Mouse (Mus musculus): ENCODE data around the gene Doc2g. TPM values are rescaled to one million over a fixed set of nuclear protein-coding genes. Genes with fewer than 3 reads are reported as not detected.
A peak's percentile ranks its signal among the peaks of the same experiment; 100 is the strongest.
"Not testable (repeated sequence)": the region's sequence is repeated elsewhere in the genome, so short reads cannot be mapped to it uniquely, and the experiment has no call there.

The Doc2g gene
- polyA plus RNA-seq, 1 experiment from 2014 or later = 1.9 TPM

DNA sequence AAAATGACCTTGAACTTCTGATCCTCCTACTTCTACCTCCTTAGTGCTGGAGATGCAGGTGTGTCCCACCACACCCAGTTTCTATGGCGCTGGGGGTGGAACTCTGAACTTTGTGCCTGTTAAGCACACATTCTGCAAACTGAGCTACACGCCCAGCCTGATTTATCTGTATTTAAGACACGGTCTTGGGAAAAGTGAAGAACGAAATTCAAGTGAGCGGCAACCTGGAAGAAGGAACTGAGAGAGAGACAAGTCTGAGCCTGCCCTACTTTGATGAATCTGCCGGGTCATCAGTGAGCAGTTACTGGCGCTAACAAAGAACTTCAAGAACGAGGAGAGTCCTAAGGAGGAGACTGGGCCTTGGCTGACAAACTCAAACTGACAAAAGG is 43.7 kb downstream of the Doc2g start:
- Histone ChIP-seq H3K9me3 (ENCODE audit: control insufficient read depth, low read length) (no peaks in the 10 kb centered on the region), H3K9ac (ENCODE audit: low read depth, low read length) (no peak overlapping the region), H3K4me2 (replicated peaks; ENCODE audit: low read depth, low read length) (no peak overlapping the region), H3K4me1 (replicated peaks; ENCODE audit: control insufficient read depth, insufficient read depth, low read length) (no peaks in the 10 kb centered on the region), H3K4me3 (ENCODE audit: low read depth, low read length) (no peak overlapping the region), H3K27ac (ENCODE audit: low read depth, low read length) (no peak overlapping the region), H3K27me3 (ENCODE audit: control insufficient read depth, insufficient read depth, low read length) (no peaks in the 10 kb centered on the region), H3K36me3 (ENCODE audit: control insufficient read depth, insufficient read depth, low read length) (no peaks in the 10 kb centered on the region)
- ATAC-seq (ENCODE audit: low FRiP score) = no peak
- WGBS = 82% methylated on average over 8 of the region's 8 CpGs
- no peak for DNase-seq (ENCODE audit: low spot score)

DNA sequence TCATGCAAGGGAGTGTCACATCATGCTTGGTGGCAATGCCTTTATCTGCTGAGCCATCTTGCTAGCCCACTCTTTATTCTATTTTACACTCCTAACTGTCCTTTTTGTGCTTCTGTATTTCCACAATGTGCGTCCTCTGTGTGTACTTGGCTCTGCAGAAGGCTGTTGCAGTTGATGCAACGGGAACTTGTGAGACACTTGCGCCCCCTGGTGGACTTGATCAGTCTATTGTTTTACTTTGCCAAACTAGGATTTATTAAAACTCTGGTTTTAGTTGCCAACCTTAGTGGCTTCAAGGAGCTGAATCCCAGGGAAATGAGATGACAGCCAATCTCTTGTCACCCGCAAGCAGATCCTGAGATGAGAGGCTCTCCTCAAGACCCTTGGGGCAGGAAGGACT is 44.7 kb downstream of the Doc2g start:
- H3K4me3 ChIP-seq (ENCODE audit: low read depth, low read length) = no peak overlapping the region
- DNase-seq (ENCODE audit: low spot score) (peak; percentile 90), ATAC-seq (ENCODE audit: low FRiP score) (no peak)
- H3K27ac ChIP-seq (ENCODE audit: low read depth, low read length) = no peak overlapping the region
- H3K36me3 ChIP-seq (ENCODE audit: control insufficient read depth, insufficient read depth, low read length) = no peaks in the 10 kb centered on the region
- H3K4me2 ChIP-seq (replicated peaks; ENCODE audit: low read depth, low read length) = no peak overlapping the region
- 20% methylated on average over 4 of the region's 4 CpGs for WGBS
- no peaks in the 10 kb centered on the region for H3K9me3 ChIP-seq (ENCODE audit: control insufficient read depth, low read length)
- H3K4me1 ChIP-seq (replicated peaks; ENCODE audit: control insufficient read depth, insufficient read depth, low read length) = no peaks in the 10 kb centered on the region
- H3K27me3 ChIP-seq (ENCODE audit: control insufficient read depth, insufficient read depth, low read length) = no peaks in the 10 kb centered on the region
- no peak overlapping the region for H3K9ac ChIP-seq (ENCODE audit: low read depth, low read length)

- 81% methylated on average over 5 of the region's 5 CpGs for WGBS
- DNase-seq (ENCODE audit: low spot score); H3K9me3 ChIP-seq (ENCODE audit: control insufficient read depth, low read length); ATAC-seq (ENCODE audit: low FRiP score); H3K4me1 ChIP-seq (replicated peaks; ENCODE audit: control insufficient read depth, insufficient read depth, low read length); H3K4me3 ChIP-seq (ENCODE audit: low read depth, low read length); H3K9ac ChIP-seq (ENCODE audit: low read depth, low read length); H3K4me2 ChIP-seq (replicated peaks; ENCODE audit: low read depth, low read length); H3K27me3 ChIP-seq (ENCODE audit: control insufficient read depth, insufficient read depth, low read length); H3K36me3 ChIP-seq (ENCODE audit: control insufficient read depth, insufficient read depth, low read length); H3K27ac ChIP-seq (ENCODE audit: low read depth, low read length): not testable (repeated sequence)
These were observed 46.0 kb downstream of the Doc2g start for GRCm38 (mm10) chr19:4049069-4049468.

DNA sequence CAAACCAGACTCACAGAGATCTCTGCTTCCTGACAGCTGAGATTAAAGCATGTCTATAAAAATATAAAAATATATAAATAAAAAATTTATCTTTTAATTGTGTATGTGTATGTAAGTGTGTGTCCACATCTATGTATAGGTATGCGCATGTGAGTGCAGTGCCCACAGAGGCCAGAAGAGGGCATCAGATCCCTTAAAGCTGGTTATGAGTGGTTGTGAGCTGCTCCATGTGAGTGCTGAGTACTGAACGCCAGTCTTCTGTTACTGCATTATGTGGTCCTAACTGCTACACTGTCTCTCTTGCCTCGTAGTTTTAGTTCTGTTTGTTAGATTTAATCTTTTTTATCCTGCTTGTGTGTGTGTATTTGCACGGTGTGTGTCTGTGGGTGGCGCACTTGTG is 47.9 kb downstream of the Doc2g start:
- no peak for DNase-seq (ENCODE audit: low spot score)
- Histone ChIP-seq H3K4me3 (ENCODE audit: low read depth, low read length) (no peak overlapping the region), H3K4me2 (replicated peaks; ENCODE audit: low read depth, low read length) (no peak overlapping the region), H3K27me3 (ENCODE audit: control insufficient read depth, insufficient read depth, low read length) (no peaks in the 10 kb centered on the region), H3K27ac (ENCODE audit: low read depth, low read length) (no peak overlapping the region), H3K4me1 (replicated peaks; ENCODE audit: control insufficient read depth, insufficient read depth, low read length) (no peaks in the 10 kb centered on the region), H3K9me3 (ENCODE audit: control insufficient read depth, low read length) (no peaks in the 10 kb centered on the region), H3K9ac (ENCODE audit: low read depth, low read length) (no peak overlapping the region), H3K36me3 (ENCODE audit: control insufficient read depth, insufficient read depth, low read length) (no peaks in the 10 kb centered on the region)
- WGBS = 95% methylated on average over 5 of the region's 5 CpGs
- no peak for ATAC-seq (ENCODE audit: low FRiP score)

DNA sequence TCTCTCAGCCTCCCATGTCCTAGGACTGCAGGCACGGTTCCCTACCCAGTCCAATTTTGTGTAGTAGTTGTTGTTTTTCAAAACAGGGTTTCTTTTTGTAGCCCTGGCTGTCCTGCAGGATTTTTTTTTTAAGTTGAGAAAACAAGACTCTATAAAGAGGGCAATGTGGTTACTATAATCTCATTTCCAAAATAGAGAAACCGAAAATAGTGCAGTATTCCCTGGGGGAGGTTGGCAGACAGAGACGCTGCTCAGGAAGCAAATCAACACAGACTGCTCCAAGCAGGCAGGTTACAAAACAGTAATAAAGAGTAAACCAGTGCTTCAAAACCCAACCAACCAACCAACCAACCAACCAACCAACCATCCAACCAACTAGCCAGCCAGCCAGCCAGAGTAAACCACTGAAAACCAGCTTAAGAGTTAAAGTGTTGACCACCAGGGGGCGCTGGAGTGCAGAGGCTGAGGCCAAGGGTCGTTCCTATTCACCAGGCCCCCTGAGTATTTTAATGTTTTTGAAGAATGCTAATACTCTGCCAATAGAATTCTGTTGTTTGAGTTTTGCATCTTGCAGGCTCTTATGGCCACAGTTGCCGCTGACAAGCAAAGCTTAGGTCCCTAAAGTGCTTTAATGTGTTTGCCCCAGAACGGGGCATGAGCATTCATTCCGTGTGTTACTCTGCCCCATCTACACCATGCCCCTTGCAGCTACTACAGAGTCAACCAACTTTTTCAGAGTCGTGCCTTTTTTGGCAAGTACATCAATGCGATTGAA is 48.8 kb downstream of the Doc2g start:
- Histone ChIP-seq H3K27ac (ENCODE audit: low read depth, low read length) (no peak overlapping the region), H3K4me2 (replicated peaks; ENCODE audit: low read depth, low read length) (no peak overlapping the region), H3K9me3 (ENCODE audit: control insufficient read depth, low read length) (no peaks in the 10 kb centered on the region), H3K4me1 (replicated peaks; ENCODE audit: control insufficient read depth, insufficient read depth, low read length) (no peaks in the 10 kb centered on the region), H3K9ac (ENCODE audit: low read depth, low read length) (no peak overlapping the region), H3K36me3 (ENCODE audit: control insufficient read depth, insufficient read depth, low read length) (no peaks in the 10 kb centered on the region), H3K27me3 (ENCODE audit: control insufficient read depth, insufficient read depth, low read length) (no peaks in the 10 kb centered on the region), H3K4me3 (ENCODE audit: low read depth, low read length) (no peak overlapping the region)
- no peak for ATAC-seq (ENCODE audit: low FRiP score)
- DNase-seq (ENCODE audit: low spot score) = peak; percentile 81
- WGBS = 54% methylated on average over 10 of the region's 10 CpGs

GRCm38 (mm10) chr19:4052516-4053030 is 49.5 kb downstream of the Doc2g start:
- no peak for DNase-seq (ENCODE audit: low spot score)
- Histone ChIP-seq H3K9me3 (ENCODE audit: control insufficient read depth, low read length) (no peaks in the 10 kb centered on the region), H3K4me3 (ENCODE audit: low read depth, low read length) (no peak overlapping the region), H3K36me3 (ENCODE audit: control insufficient read depth, insufficient read depth, low read length) (no peaks in the 10 kb centered on the region), H3K4me1 (replicated peaks; ENCODE audit: control insufficient read depth, insufficient read depth, low read length) (no peaks in the 10 kb centered on the region), H3K27me3 (ENCODE audit: control insufficient read depth, insufficient read depth, low read length) (no peaks in the 10 kb centered on the region), H3K4me2 (replicated peaks; ENCODE audit: low read depth, low read length) (no peak overlapping the region), H3K27ac (ENCODE audit: low read depth, low read length) (no peak overlapping the region), H3K9ac (ENCODE audit: low read depth, low read length) (no peak overlapping the region)
- 75% methylated on average over 5 of the region's 5 CpGs for WGBS
- no peak for ATAC-seq (ENCODE audit: low FRiP score)

- Histone ChIP-seq H3K9ac (ENCODE audit: low read depth, low read length) (no peak overlapping the region), H3K4me2 (replicated peaks; ENCODE audit: low read depth, low read length) (no peak overlapping the region), H3K9me3 (ENCODE audit: control insufficient read depth, low read length) (no peaks in the 10 kb centered on the region), H3K4me1 (replicated peaks; ENCODE audit: control insufficient read depth, insufficient read depth, low read length) (no peaks in the 10 kb centered on the region), H3K27me3 (ENCODE audit: control insufficient read depth, insufficient read depth, low read length) (no peaks in the 10 kb centered on the region), H3K27ac (ENCODE audit: low read depth, low read length) (no peak overlapping the region), H3K36me3 (ENCODE audit: control insufficient read depth, insufficient read depth, low read length) (no peaks in the 10 kb centered on the region), H3K4me3 (ENCODE audit: low read depth, low read length) (no peak overlapping the region)
- no peak for ATAC-seq (ENCODE audit: low FRiP score)
- no peak for DNase-seq (ENCODE audit: low spot score)
- WGBS = 90% methylated on average over 5 of the region's 5 CpGs
These were observed 51.5 kb downstream of the Doc2g start for GRCm38 (mm10) chr19:4054613-4055012.

DNA sequence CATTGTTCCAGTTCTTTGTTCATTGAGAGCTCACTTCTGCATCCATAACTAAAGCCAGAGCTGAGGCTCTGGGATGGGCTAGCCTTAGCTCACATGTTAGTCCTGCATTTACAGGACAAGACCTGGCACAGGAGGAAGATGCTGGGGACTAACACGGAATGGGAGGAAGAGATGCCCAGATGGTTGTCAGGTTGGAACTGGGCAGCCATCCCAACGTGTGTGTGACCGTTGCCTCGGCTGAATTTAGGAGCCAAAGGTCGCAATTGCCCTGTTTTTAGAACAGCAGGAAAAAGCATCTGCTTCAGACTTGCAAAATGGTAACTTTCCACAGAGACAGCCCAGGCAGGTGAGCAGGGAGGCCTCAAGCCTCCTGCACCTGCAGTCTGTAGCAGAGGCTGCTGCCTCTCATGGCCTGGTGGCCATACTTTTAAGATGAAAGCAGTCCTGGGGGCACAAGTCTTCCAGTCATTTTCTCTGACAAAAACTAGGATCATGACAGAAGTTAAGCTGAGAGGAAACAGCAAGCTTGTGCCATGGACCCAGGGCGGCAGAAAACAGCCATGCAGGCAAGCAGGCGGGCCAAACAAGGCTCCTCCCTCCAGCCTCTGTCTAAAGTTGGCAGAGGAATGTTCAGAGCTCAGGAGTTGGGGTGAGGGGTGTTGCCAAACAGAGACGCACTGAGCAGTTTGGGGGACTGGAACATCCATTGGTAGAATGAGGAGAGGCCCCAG is 52.3 kb downstream of the Doc2g start:
- WGBS = 77% methylated on average over 8 of the region's 8 CpGs
- H3K9me3 ChIP-seq (ENCODE audit: control insufficient read depth, low read length) = no peaks in the 10 kb centered on the region
- H3K36me3 ChIP-seq (ENCODE audit: control insufficient read depth, insufficient read depth, low read length) = no peaks in the 10 kb centered on the region
- no peak overlapping the region for H3K9ac ChIP-seq (ENCODE audit: low read depth, low read length)
- H3K27me3 ChIP-seq (ENCODE audit: control insufficient read depth, insufficient read depth, low read length) = no peaks in the 10 kb centered on the region
- DNase-seq (ENCODE audit: low spot score) (no peak), ATAC-seq (ENCODE audit: low FRiP score) (no peak)
- H3K27ac ChIP-seq (ENCODE audit: low read depth, low read length) = no peak overlapping the region
- no peak overlapping the region for H3K4me2 ChIP-seq (replicated peaks; ENCODE audit: low read depth, low read length)
- H3K4me3 ChIP-seq (ENCODE audit: low read depth, low read length) = no peak overlapping the region
- H3K4me1 ChIP-seq (replicated peaks; ENCODE audit: control insufficient read depth, insufficient read depth, low read length) = no peaks in the 10 kb centered on the region
